Mouse (Mus musculus) gastrocnemius, postnatal 4 days (tissue): ENCODE data around the gene Gm17657. TPM values are rescaled to one million over a fixed set of nuclear protein-coding genes. Genes with fewer than 3 reads are reported as not detected.
"Not testable (repeated sequence)": the region's sequence is repeated elsewhere in the genome, so short reads cannot be mapped to it uniquely, and the experiment has no call there.

Experiments used
- DNase-seq, 2 experiments: peaks; one replicate each; pipeline ENCODE4 v3.0.0; 2021 to 2022; ENCODE audit warnings: low spot score in 2 of 2, mixed read lengths in 2 of 2
- total RNA-seq, 2 experiments: library from RNA; stranded (reverse); gene quantifications; 2 replicates each; pipeline ENCODE4 v1.2.3; 2021

The Gm17657 gene
- total RNA-seq, 2 experiments from 2014 or later: not detected

- no peak for DNase-seq
Measured at GRCm38 (mm10) chr17:29548494-29548893, 944 bp downstream of the Gm17657 start.

- DNase-seq: no peak
Measured at GRCm38 (mm10) chr17:29545241-29545640, 4.2 kb downstream of the Gm17657 start.

- DNase-seq: no peak
Measured at GRCm38 (mm10) chr17:29544064-29544463, 5.4 kb downstream of the Gm17657 start.

- DNase-seq: no peak
Measured at GRCm38 (mm10) chr17:29542831-29543690, 6.4 kb downstream of the Gm17657 start.

GRCm38 (mm10) chr17:29541419-29541818, 8.0 kb downstream of the Gm17657 start:
- peak; percentile 28 to 72 for DNase-seq

GRCm38 (mm10) chr17:29540426-29540825, 9.0 kb downstream of the Gm17657 start:
- no peak for DNase-seq

- no peak for DNase-seq
Measured at GRCm38 (mm10) chr17:29533866-29534265, 15.6 kb downstream of the Gm17657 start.

GRCm38 (mm10) chr17:29531757-29532384, 17.6 kb downstream of the Gm17657 start:
- no peak for DNase-seq

- DNase-seq: no peak
Measured at GRCm38 (mm10) chr17:29531278-29531677, 18.2 kb downstream of the Gm17657 start.

GRCm38 (mm10) chr17:29530508-29530907, 18.9 kb downstream of the Gm17657 start:
- DNase-seq: no peak

GRCm38 (mm10) chr17:29528568-29529187, 20.8 kb downstream of the Gm17657 start:
- DNase-seq: no peak

GRCm38 (mm10) chr17:29525613-29526012, 23.8 kb downstream of the Gm17657 start:
- DNase-seq: no peak

GRCm38 (mm10) chr17:29519731-29520130, 29.7 kb downstream of the Gm17657 start:
- no peak for DNase-seq

GRCm38 (mm10) chr17:29518665-29519064, 30.8 kb downstream of the Gm17657 start:
- not testable (repeated sequence) for DNase-seq

GRCm38 (mm10) chr17:29514435-29514834, 35.0 kb downstream of the Gm17657 start:
- DNase-seq: peak; percentile 58 to 75

- DNase-seq: peak in 1 of 2 experiments; percentile 46
Measured at GRCm38 (mm10) chr17:29513044-29513730, 36.3 kb downstream of the Gm17657 start.

GRCm38 (mm10) chr17:29510691-29511090, 38.7 kb downstream of the Gm17657 start:
- DNase-seq: no peak

- no peak for DNase-seq
Measured at GRCm38 (mm10) chr17:29508927-29509608, 40.4 kb downstream of the Gm17657 start.

GRCm38 (mm10) chr17:29503700-29504099, 45.7 kb downstream of the Gm17657 start:
- no peak for DNase-seq
